Mouse (Mus musculus): ENCODE data around the gene Cd63. TPM values are rescaled to one million over a fixed set of nuclear protein-coding genes. Genes with fewer than 3 reads are reported as not detected.

The Cd63 gene
- polyA plus RNA-seq, 1 experiment from 2014 or later, result 693 TPM

GRCm38 (mm10) chr10:128908778-128909448 is 8.1 kb downstream of the Cd63 start:
- H3K9me3 ChIP-seq, result no peaks in the 10 kb centered on the region
- peak; percentile 23; the same call in 1 of the 2 replicates for ATAC-seq (ENCODE audit: insufficient read depth, low FRiP score, low read depth)

GRCm38 (mm10) chr10:128909567-128910028 is 8.8 kb downstream of the Cd63 start:
- Histone ChIP-seq H3K9ac (peak overlapping the region; percentile 86), H3K27me3 (replicated peaks) (no peaks in the 10 kb centered on the region), H3K4me1 (peaks cover 18% of the 10 kb centered on the region; the same call in 1 of the 2 replicates), H3K36me3 (peaks cover 12% of the 10 kb centered on the region), H3K4me2 (peak overlapping the region; percentile 83), H3K9me3 (no peaks in the 10 kb centered on the region), H3K27ac (peak overlapping the region; percentile 88), H3K4me3 (replicated peaks) (peak overlapping the region; percentile 92)
- ATAC-seq (ENCODE audit: insufficient read depth, low FRiP score, low read depth), result peak; percentile 79
- WGBS, result 2% methylated on average over 39 of the region's 41 CpGs

More at GRCm38 (mm10) chr10:128908778-128909448, 8.1 kb downstream of the Cd63 start:
- peaks cover 5% of the 10 kb centered on the region for H3K36me3 ChIP-seq
- peaks cover 18% of the 10 kb centered on the region; the same call in 1 of the 2 replicates for H3K4me1 ChIP-seq
- peak overlapping the region; percentile 86; the same call in 1 of the 2 replicates for H3K9ac ChIP-seq
- 46% methylated on average over 13 of the region's 13 CpGs for WGBS
- peak overlapping the region; percentile 88 for H3K27ac ChIP-seq
- H3K4me3 ChIP-seq (replicated peaks), result peak overlapping the region; percentile 92
- peak overlapping the region; percentile 83 for H3K4me2 ChIP-seq
- H3K27me3 ChIP-seq (replicated peaks), result no peaks in the 10 kb centered on the region

- H3K36me3 ChIP-seq, result peaks cover 19% of the 10 kb centered on the region
- ATAC-seq (ENCODE audit: insufficient read depth, low FRiP score, low read depth), result peak; percentile 14; the same call in 1 of the 2 replicates
- H3K4me2 ChIP-seq, result peak overlapping the region; percentile 83
- no peaks in the 10 kb centered on the region for H3K9me3 ChIP-seq
- peak overlapping the region; percentile 86 for H3K9ac ChIP-seq
- WGBS, result 1% methylated on average over 64 of the region's 66 CpGs
- no peaks in the 10 kb centered on the region for H3K27me3 ChIP-seq (replicated peaks)
- peak overlapping the region; percentile 92 for H3K4me3 ChIP-seq (replicated peaks)
- H3K27ac ChIP-seq, result peak overlapping the region; percentile 88
- peaks cover 18% of the 10 kb centered on the region; the same call in 1 of the 2 replicates for H3K4me1 ChIP-seq
Observed at GRCm38 (mm10) chr10:128910066-128910841, 9.5 kb downstream of the Cd63 start.

- 88% methylated on average over 6 of the region's 6 CpGs for WGBS
- Histone ChIP-seq H3K4me2 (peak overlapping the region; percentile 83), H3K4me3 (replicated peaks) (peak overlapping the region; percentile 92), H3K4me1 (peaks cover 18% of the 10 kb centered on the region; the same call in 1 of the 2 replicates), H3K9me3 (no peaks in the 10 kb centered on the region), H3K27ac (no peak overlapping the region), H3K36me3 (peaks cover 25% of the 10 kb centered on the region), H3K9ac (no peak overlapping the region), H3K27me3 (replicated peaks) (no peaks in the 10 kb centered on the region)
- no peak for ATAC-seq (ENCODE audit: insufficient read depth, low FRiP score, low read depth)
Observed at GRCm38 (mm10) chr10:128911430-128911829, 10.6 kb downstream of the Cd63 start.

- ATAC-seq (ENCODE audit: insufficient read depth, low FRiP score, low read depth), result no peak
- WGBS, result 78% methylated on average over 4 of the region's 4 CpGs
Observed at GRCm38 (mm10) chr10:128912268-128912667, 11.5 kb downstream of the Cd63 start.

GRCm38 (mm10) chr10:128912791-128913190 is 12.0 kb downstream of the Cd63 start:
- 75% methylated on average over 4 of the region's 4 CpGs for WGBS
- H3K9ac ChIP-seq, result no peak overlapping the region
- H3K27me3 ChIP-seq (replicated peaks), result no peaks in the 10 kb centered on the region
- no peak overlapping the region for H3K4me2 ChIP-seq
- no peaks in the 10 kb centered on the region for H3K9me3 ChIP-seq
- no peak for ATAC-seq (ENCODE audit: insufficient read depth, low FRiP score, low read depth)
- H3K36me3 ChIP-seq, result peaks cover 32% of the 10 kb centered on the region
- no peak overlapping the region for H3K4me3 ChIP-seq (replicated peaks)
- H3K27ac ChIP-seq, result 0 out of 2 replicates have a peak overlapping the region, but pooled peaks have one; percentile 3
- peaks cover 18% of the 10 kb centered on the region; the same call in 1 of the 2 replicates for H3K4me1 ChIP-seq

More at GRCm38 (mm10) chr10:128912268-128912667, 11.5 kb downstream of the Cd63 start:
- Histone ChIP-seq H3K27me3 (replicated peaks) (no peaks in the 10 kb centered on the region), H3K4me2 (no peak overlapping the region), H3K27ac (no peak overlapping the region), H3K4me1 (peaks cover 18% of the 10 kb centered on the region; the same call in 1 of the 2 replicates), H3K36me3 (peaks cover 27% of the 10 kb centered on the region), H3K4me3 (replicated peaks) (no peak overlapping the region), H3K9me3 (no peaks in the 10 kb centered on the region), H3K9ac (no peak overlapping the region)

GRCm38 (mm10) chr10:128913219-128913618 is 12.4 kb downstream of the Cd63 start:
- no peaks in the 10 kb centered on the region for H3K27me3 ChIP-seq (replicated peaks)
- H3K36me3 ChIP-seq, result peaks cover 33% of the 10 kb centered on the region
- no peak for ATAC-seq (ENCODE audit: insufficient read depth, low FRiP score, low read depth)
- 9% methylated on average over 5 of the region's 5 CpGs for WGBS
- H3K4me1 ChIP-seq, result peaks cover 20% of the 10 kb centered on the region; the same call in 1 of the 2 replicates
- H3K4me3 ChIP-seq (replicated peaks), result no peak overlapping the region
- no peaks in the 10 kb centered on the region for H3K9me3 ChIP-seq
- H3K27ac ChIP-seq, result 0 out of 2 replicates have a peak overlapping the region, but pooled peaks have one; percentile 3
- H3K9ac ChIP-seq, result no peak overlapping the region
- no peak overlapping the region for H3K4me2 ChIP-seq

- no peak overlapping the region for H3K4me2 ChIP-seq
- H3K36me3 ChIP-seq, result peaks cover 33% of the 10 kb centered on the region
- H3K4me3 ChIP-seq (replicated peaks), result no peak overlapping the region
- 92% methylated on average over 12 of the region's 12 CpGs for WGBS
- no peak for ATAC-seq (ENCODE audit: insufficient read depth, low FRiP score, low read depth)
- H3K4me1 ChIP-seq, result peaks cover 25% of the 10 kb centered on the region
- H3K27me3 ChIP-seq (replicated peaks), result no peaks in the 10 kb centered on the region
- no peak overlapping the region for H3K27ac ChIP-seq
- H3K9ac ChIP-seq, result no peak overlapping the region
- no peaks in the 10 kb centered on the region for H3K9me3 ChIP-seq
Observed at GRCm38 (mm10) chr10:128913696-128914095, 12.9 kb downstream of the Cd63 start.

GRCm38 (mm10) chr10:128915550-128915949 is 14.8 kb downstream of the Cd63 start:
- no peak overlapping the region for H3K4me2 ChIP-seq
- H3K4me1 ChIP-seq, result peaks cover 33% of the 10 kb centered on the region
- peaks cover 33% of the 10 kb centered on the region for H3K36me3 ChIP-seq
- no peak overlapping the region for H3K27ac ChIP-seq
- no peak for ATAC-seq (ENCODE audit: insufficient read depth, low FRiP score, low read depth)
- no peaks in the 10 kb centered on the region for H3K9me3 ChIP-seq
- no peak overlapping the region for H3K9ac ChIP-seq
- H3K27me3 ChIP-seq (replicated peaks), result no peaks in the 10 kb centered on the region
- 87% methylated on average over 2 of the region's 2 CpGs for WGBS
- no peak overlapping the region for H3K4me3 ChIP-seq (replicated peaks)

GRCm38 (mm10) chr10:128916665-128917064 is 15.9 kb downstream of the Cd63 start:
- no peaks in the 10 kb centered on the region for H3K9me3 ChIP-seq
- no peak overlapping the region for H3K9ac ChIP-seq
- ATAC-seq (ENCODE audit: insufficient read depth, low FRiP score, low read depth), result no peak
- H3K4me1 ChIP-seq, result peaks cover 37% of the 10 kb centered on the region
- no peak overlapping the region for H3K4me2 ChIP-seq
- H3K27ac ChIP-seq, result no peak overlapping the region
- WGBS, result 83% methylated on average over 3 of the region's 3 CpGs
- peaks cover 33% of the 10 kb centered on the region for H3K36me3 ChIP-seq
- no peaks in the 10 kb centered on the region for H3K27me3 ChIP-seq (replicated peaks)
- H3K4me3 ChIP-seq (replicated peaks), result no peak overlapping the region

GRCm38 (mm10) chr10:128917400-128917799 is 16.6 kb downstream of the Cd63 start:
- Histone ChIP-seq H3K4me3 (replicated peaks) (no peak overlapping the region), H3K4me2 (no peak overlapping the region), H3K9me3 (no peaks in the 10 kb centered on the region), H3K4me1 (peaks cover 44% of the 10 kb centered on the region), H3K9ac (no peak overlapping the region), H3K27ac (no peak overlapping the region), H3K36me3 (peaks cover 33% of the 10 kb centered on the region), H3K27me3 (replicated peaks) (no peaks in the 10 kb centered on the region)
- no peak for ATAC-seq (ENCODE audit: insufficient read depth, low FRiP score, low read depth)
- WGBS, result 88% methylated on average over 6 of the region's 6 CpGs

All from stomach, embryonic 15.5 days (tissue).